Mouse (Mus musculus) heart, embryonic 11.5 days (tissue): ENCODE data around the gene Pik3r6. TPM values are rescaled to one million over a fixed set of nuclear protein-coding genes. Genes with fewer than 3 reads are reported as not detected.

Experiments
- ATAC-seq: fragments of 200-750 bp; cut with Nextera tagmentation; replicated peaks from 2 replicates; pipeline ENCODE4 v1.8.0; 2017; ENCODE audit warnings: moderate library complexity; ENCODE audit not compliant: insufficient number of reproducible peaks, low FRiP score, low TSS enrichment
- H3K27ac ChIP-seq: fragments of 300-500 bp; sonication (generic); 2 replicates; pipeline ENCODE4 v1.5.1; 2014; ENCODE audit warnings: mild to moderate bottlenecking, low read depth, low read length
- H3K27me3 ChIP-seq: fragments of 300-500 bp; sonication (generic); 2 replicates; pipeline ENCODE4 v1.6.1; 2014; ENCODE audit warnings: mild to moderate bottlenecking, low read length, mixed read lengths; ENCODE audit not compliant: control insufficient read depth, insufficient read depth
- H3K36me3 ChIP-seq: fragments of 300-500 bp; sonication (generic); 2 replicates; pipeline ENCODE4 v1.6.1; 2014; ENCODE audit warnings: mild to moderate bottlenecking, low read length, moderate library complexity, mixed read lengths; ENCODE audit not compliant: control insufficient read depth, insufficient read depth
- H3K4me1 ChIP-seq: fragments of 300-500 bp; sonication (generic); 2 replicates; pipeline ENCODE4 v1.6.1; 2014; ENCODE audit warnings: low read length; ENCODE audit not compliant: control insufficient read depth, insufficient read depth
- H3K4me2 ChIP-seq: fragments of 300-500 bp; sonication (generic); 2 replicates; pipeline ENCODE4 v1.6.1; 2014; ENCODE audit warnings: mild to moderate bottlenecking, moderate library complexity
- H3K4me3 ChIP-seq: fragments of 300-500 bp; sonication (generic); 2 replicates; pipeline ENCODE4 v1.5.1; 2014; ENCODE audit warnings: low read depth, low read length
- H3K9ac ChIP-seq: fragments of 300-500 bp; sonication (generic); 2 replicates; pipeline ENCODE4 v1.6.1; 2014; ENCODE audit warnings: mild to moderate bottlenecking, low read depth, low read length, moderate library complexity
- H3K9me3 ChIP-seq: fragments of 300-500 bp; sonication (generic); replicated peaks from 2 replicates; pipeline ENCODE4 v1.6.1; 2016; ENCODE audit warnings: low read length; ENCODE audit not compliant: control insufficient read depth
- WGBS: fragments of 180-500 bp; shearing (Covaris S2); extraction: QIAGEN DNeasy Blood & Tissue Kit; methylation state at CpG from one replicate; pipeline ENCODE4 v1.1.7; 2014; ENCODE audit not compliant: insufficient replicate concordance; 5-methylcytosine and 5-hydroxymethylcytosine counted together
- polyA plus RNA-seq: library from polyadenylated mRNA; unstranded; fragments of >200 nt; fragmentation: Nextera tagmentation; extraction: Ambion mirVana; gene quantifications from 2 replicates; pipeline ENCODE4 v1.2.1, GENCODE M21; 2014

Pik3r6 gene
- polyA plus RNA-seq, 1 experiment from 2014 or later, result 2.5 TPM

DNA sequence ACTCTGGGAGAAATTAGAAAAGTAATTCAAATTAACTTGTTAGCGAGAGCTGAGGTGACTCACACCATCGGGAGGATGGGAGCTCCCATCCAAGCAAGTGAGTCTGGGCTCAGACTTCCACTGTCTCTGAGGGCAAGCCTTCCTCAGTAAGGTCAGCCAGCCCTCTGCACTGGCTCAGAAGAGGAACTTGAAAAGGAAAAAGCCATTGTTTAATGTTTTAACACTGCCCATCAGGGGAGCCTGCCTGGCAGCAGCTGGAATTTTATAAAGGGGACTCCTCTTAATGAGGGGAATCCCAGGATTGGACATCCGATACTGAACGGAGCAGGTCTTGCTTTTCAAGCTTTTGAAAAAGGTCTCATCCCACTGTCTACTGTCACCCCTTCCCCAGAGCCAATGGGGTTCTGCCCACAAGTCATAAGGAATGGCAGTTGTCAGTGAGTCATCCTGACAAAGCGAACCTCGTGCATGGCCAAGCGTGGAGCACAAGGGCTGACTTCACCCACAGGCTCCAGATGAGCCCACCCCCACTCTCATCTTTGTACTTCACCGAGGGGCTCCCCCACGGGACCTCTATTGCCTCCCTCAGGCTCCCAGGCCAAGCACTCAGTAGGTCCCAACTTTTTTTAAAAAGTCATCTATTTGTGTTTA lies 34.7 kb upstream of the Pik3r6 start:
- H3K4me1 ChIP-seq, result no peaks in the 10 kb centered on the region
- H3K4me3 ChIP-seq, result no peak overlapping the region
- H3K27me3 ChIP-seq, result peaks cover 2% of the 10 kb centered on the region; the same call in 1 of the 2 replicates
- no peak overlapping the region for H3K27ac ChIP-seq
- no peak overlapping the region for H3K4me2 ChIP-seq
- no peaks in the 10 kb centered on the region for H3K36me3 ChIP-seq
- no peaks in the 10 kb centered on the region for H3K9me3 ChIP-seq
- ATAC-seq, result no peak
- H3K9ac ChIP-seq, result no peak overlapping the region
- 77% methylated on average over 9 of the region's 9 CpGs for WGBS

GRCm38 (mm10) chr11:68468886-68469285 lies 33.9 kb upstream of the Pik3r6 start:
- no peaks in the 10 kb centered on the region for H3K9me3 ChIP-seq
- H3K27ac ChIP-seq, result no peak overlapping the region
- no peak overlapping the region for H3K4me2 ChIP-seq
- no peaks in the 10 kb centered on the region for H3K36me3 ChIP-seq
- no peak overlapping the region for H3K9ac ChIP-seq
- ATAC-seq, result no peak
- no peak overlapping the region for H3K4me3 ChIP-seq
- H3K27me3 ChIP-seq, result peaks cover 2% of the 10 kb centered on the region; the same call in 1 of the 2 replicates
- no peaks in the 10 kb centered on the region for H3K4me1 ChIP-seq
- 70% methylated on average over 4 of the region's 4 CpGs for WGBS

DNA sequence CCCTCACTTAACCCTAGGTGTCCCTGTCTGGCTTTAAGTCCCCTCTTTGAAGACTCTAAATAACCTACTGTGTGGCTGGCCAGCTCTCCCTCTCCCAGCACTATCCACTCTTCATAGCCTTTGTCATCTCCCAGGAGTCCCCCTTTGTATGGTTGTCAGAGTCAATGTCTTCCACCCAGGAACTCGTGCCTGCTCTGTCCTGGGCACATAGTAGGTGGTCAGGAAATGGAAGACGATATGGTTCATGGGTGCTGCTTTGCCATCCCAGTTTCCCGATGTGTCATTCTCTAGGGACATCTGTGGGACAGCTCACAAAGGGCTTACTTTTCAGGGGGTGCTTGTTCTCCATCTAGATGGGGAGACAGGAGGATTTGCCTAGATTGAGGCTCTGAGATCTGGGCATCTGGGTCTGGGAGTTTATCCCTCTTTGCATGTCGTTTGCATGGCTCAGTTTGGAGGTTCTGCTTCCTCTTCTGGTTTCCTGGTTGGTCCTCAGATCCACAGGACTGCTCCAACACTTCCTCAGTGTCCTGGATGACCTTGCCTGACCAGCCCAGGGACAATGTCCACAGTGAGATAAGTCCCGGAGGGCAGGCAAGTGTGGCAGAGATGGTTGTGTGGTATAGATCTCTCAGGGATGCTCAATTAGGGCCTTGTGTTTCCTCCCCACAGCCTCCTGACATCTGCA lies 30.5 kb upstream of the Pik3r6 start:
- H3K27me3 ChIP-seq, result 0 out of 2 replicates have a peak, but pooled peaks cover 2% of the 10 kb centered on the region
- WGBS, result 72% methylated on average over 5 of the region's 5 CpGs
- no peak overlapping the region for H3K4me2 ChIP-seq
- H3K36me3 ChIP-seq, result no peaks in the 10 kb centered on the region
- ATAC-seq, result no peak
- H3K9ac ChIP-seq, result no peak overlapping the region
- no peak overlapping the region for H3K4me3 ChIP-seq
- H3K9me3 ChIP-seq, result no peaks in the 10 kb centered on the region
- no peaks in the 10 kb centered on the region for H3K4me1 ChIP-seq
- no peak overlapping the region for H3K27ac ChIP-seq

DNA sequence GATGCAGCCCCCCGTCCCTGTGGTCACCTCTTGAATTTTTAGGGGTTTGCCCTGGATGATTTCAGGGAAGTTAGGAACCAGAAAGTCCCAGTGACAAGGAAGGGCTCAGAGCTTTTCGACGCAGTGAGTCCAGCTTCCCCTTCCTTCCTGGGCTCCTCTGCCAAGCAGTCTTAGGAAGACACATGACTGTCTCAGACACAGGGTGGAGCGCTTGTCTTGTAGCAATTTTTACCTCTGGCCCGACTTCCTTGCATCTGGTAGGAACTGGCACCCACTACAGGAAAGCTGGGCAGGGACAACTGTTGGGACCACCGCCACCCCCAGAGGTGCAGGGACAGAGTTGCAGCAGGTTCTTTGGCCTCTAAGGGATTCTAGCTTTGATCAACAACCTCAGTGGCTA lies 28.2 kb upstream of the Pik3r6 start:
- no peaks in the 10 kb centered on the region for H3K9me3 ChIP-seq
- no peak overlapping the region for H3K9ac ChIP-seq
- 74% methylated on average over 6 of the region's 6 CpGs for WGBS
- no peak overlapping the region for H3K4me3 ChIP-seq
- no peak overlapping the region for H3K4me2 ChIP-seq
- no peaks in the 10 kb centered on the region for H3K27me3 ChIP-seq
- no peak overlapping the region for H3K27ac ChIP-seq
- H3K36me3 ChIP-seq, result no peaks in the 10 kb centered on the region
- no peak for ATAC-seq
- no peaks in the 10 kb centered on the region for H3K4me1 ChIP-seq

GRCm38 (mm10) chr11:68475676-68476075 lies 27.1 kb upstream of the Pik3r6 start:
- 82% methylated on average over 7 of the region's 7 CpGs for WGBS
- H3K36me3 ChIP-seq, result no peaks in the 10 kb centered on the region
- ATAC-seq, result no peak

GRCm38 (mm10) chr11:68477661-68478060 lies 25.2 kb upstream of the Pik3r6 start:
- Histone ChIP-seq H3K36me3 (no peaks in the 10 kb centered on the region), H3K27ac (no peak overlapping the region)
- WGBS, result 74% methylated on average over 6 of the region's 6 CpGs

More at GRCm38 (mm10) chr11:68475676-68476075, 27.1 kb upstream of the Pik3r6 start:
- no peak overlapping the region for H3K4me2 ChIP-seq
- no peaks in the 10 kb centered on the region for H3K9me3 ChIP-seq
- no peak overlapping the region for H3K9ac ChIP-seq
- no peaks in the 10 kb centered on the region for H3K4me1 ChIP-seq
- no peaks in the 10 kb centered on the region for H3K27me3 ChIP-seq
- no peak overlapping the region for H3K4me3 ChIP-seq
- H3K27ac ChIP-seq, result no peak overlapping the region

GRCm38 (mm10) chr11:68478574-68478981 lies 24.2 kb upstream of the Pik3r6 start:
- H3K27me3 ChIP-seq, result no peaks in the 10 kb centered on the region
- H3K4me1 ChIP-seq, result no peaks in the 10 kb centered on the region
- H3K4me2 ChIP-seq, result no peak overlapping the region
- no peak overlapping the region for H3K4me3 ChIP-seq
- 41% methylated on average over 3 of the region's 3 CpGs for WGBS
- H3K9ac ChIP-seq, result no peak overlapping the region
- ATAC-seq, result no peak
- no peaks in the 10 kb centered on the region for H3K9me3 ChIP-seq
- no peaks in the 10 kb centered on the region for H3K36me3 ChIP-seq
- no peak overlapping the region for H3K27ac ChIP-seq

More at GRCm38 (mm10) chr11:68477661-68478060, 25.2 kb upstream of the Pik3r6 start:
- no peak overlapping the region for H3K9ac ChIP-seq
- H3K4me1 ChIP-seq, result no peaks in the 10 kb centered on the region
- H3K4me3 ChIP-seq, result no peak overlapping the region
- no peak for ATAC-seq
- H3K4me2 ChIP-seq, result no peak overlapping the region
- H3K27me3 ChIP-seq, result no peaks in the 10 kb centered on the region
- no peaks in the 10 kb centered on the region for H3K9me3 ChIP-seq

- Histone ChIP-seq H3K27ac (no peak overlapping the region), H3K9ac (no peak overlapping the region), H3K9me3 (no peaks in the 10 kb centered on the region), H3K36me3 (no peaks in the 10 kb centered on the region), H3K4me3 (no peak overlapping the region), H3K4me1 (no peaks in the 10 kb centered on the region), H3K27me3 (no peaks in the 10 kb centered on the region), H3K4me2 (no peak overlapping the region)
- WGBS, result 92% methylated on average over 4 of the region's 4 CpGs
- ATAC-seq, result no peak
Observed at GRCm38 (mm10) chr11:68480660-68481059, 22.2 kb upstream of the Pik3r6 start.

- Histone ChIP-seq H3K4me2 (no peak overlapping the region), H3K9ac (no peak overlapping the region), H3K9me3 (no peaks in the 10 kb centered on the region), H3K27me3 (no peaks in the 10 kb centered on the region), H3K27ac (no peak overlapping the region), H3K4me1 (no peaks in the 10 kb centered on the region), H3K4me3 (no peak overlapping the region), H3K36me3 (no peaks in the 10 kb centered on the region)
- ATAC-seq, result no peak
Observed at GRCm38 (mm10) chr11:68482001-68482400, 20.8 kb upstream of the Pik3r6 start.
